Mouse (Mus musculus): ENCODE results near the gene Adam33. TPM values are rescaled to one million over a fixed set of nuclear protein-coding genes. Genes with fewer than 3 reads are reported as not detected.

Adam33 gene
- polyA plus RNA-seq, 1 experiment from 2014 or later: 5.3 TPM

GRCm38 (mm10) chr2:131090852-131091251 is 27.2 kb upstream of the Adam33 start:
- no peak overlapping the region for H3K4me3 ChIP-seq (ENCODE audit: low read length)
- no peak overlapping the region for H3K9ac ChIP-seq (ENCODE audit: low read depth, low read length)
- 83% methylated on average over 3 of the region's 3 CpGs for whole genome bisulfite sequencing
- H3K27ac ChIP-seq (ENCODE audit: low read length): no peak overlapping the region
- H3K9me3 ChIP-seq (ENCODE audit: control insufficient read depth, low read length): no peaks in the 10 kb centered on the region
- no peaks in the 10 kb centered on the region for H3K27me3 ChIP-seq (replicated peaks; ENCODE audit: control insufficient read depth, insufficient read depth, low read length)
- no peak for ATAC-seq
- peaks cover under 1% of the 10 kb centered on the region for H3K4me1 ChIP-seq (ENCODE audit: control insufficient read depth, insufficient read depth, low read length)
- no peaks in the 10 kb centered on the region for H3K36me3 ChIP-seq (ENCODE audit: control insufficient read depth, insufficient read depth, low read length)
- no peak overlapping the region for H3K4me2 ChIP-seq (ENCODE audit: low read depth, low read length)

- Histone ChIP-seq H3K4me2 (ENCODE audit: low read depth, low read length) (no peak overlapping the region), H3K36me3 (ENCODE audit: control insufficient read depth, insufficient read depth, low read length) (no peaks in the 10 kb centered on the region), H3K9me3 (ENCODE audit: control insufficient read depth, low read length) (no peaks in the 10 kb centered on the region), H3K27me3 (replicated peaks; ENCODE audit: control insufficient read depth, insufficient read depth, low read length) (no peaks in the 10 kb centered on the region), H3K4me1 (ENCODE audit: control insufficient read depth, insufficient read depth, low read length) (no peaks in the 10 kb centered on the region; the same call in 1 of the 2 replicates), H3K27ac (ENCODE audit: low read length) (no peak overlapping the region), H3K4me3 (ENCODE audit: low read length) (no peak overlapping the region), H3K9ac (ENCODE audit: low read depth, low read length) (no peak overlapping the region)
- ATAC-seq: no peak
- 82% methylated on average over 1 of the region's 1 CpGs for WGBS
These were observed 26.0 kb upstream of the Adam33 start for GRCm38 (mm10) chr2:131089634-131090033.

GRCm38 (mm10) chr2:131088581-131088980 is 25.0 kb upstream of the Adam33 start:
- Histone ChIP-seq H3K4me2 (ENCODE audit: low read depth, low read length) (no peak overlapping the region), H3K4me3 (ENCODE audit: low read length) (no peak overlapping the region), H3K36me3 (ENCODE audit: control insufficient read depth, insufficient read depth, low read length) (no peaks in the 10 kb centered on the region), H3K27me3 (replicated peaks; ENCODE audit: control insufficient read depth, insufficient read depth, low read length) (no peaks in the 10 kb centered on the region), H3K4me1 (ENCODE audit: control insufficient read depth, insufficient read depth, low read length) (no peaks in the 10 kb centered on the region; the same call in 1 of the 2 replicates), H3K9ac (ENCODE audit: low read depth, low read length) (no peak overlapping the region), H3K9me3 (ENCODE audit: control insufficient read depth, low read length) (no peaks in the 10 kb centered on the region), H3K27ac (ENCODE audit: low read length) (no peak overlapping the region)
- WGBS: 67% methylated on average over 4 of the region's 4 CpGs
- ATAC-seq: no peak

- no peaks in the 10 kb centered on the region for H3K36me3 ChIP-seq (ENCODE audit: control insufficient read depth, insufficient read depth, low read length)
- no peak within 1 kb of the TSS for H3K27ac ChIP-seq (ENCODE audit: low read length)
- no peak within 1 kb of the TSS for H3K4me2 ChIP-seq (ENCODE audit: low read depth, low read length)
- no peaks in the 10 kb centered on the region for H3K27me3 ChIP-seq (replicated peaks; ENCODE audit: control insufficient read depth, insufficient read depth, low read length)
- no peak for ATAC-seq
- H3K9ac ChIP-seq (ENCODE audit: low read depth, low read length): no peak within 1 kb of the TSS
- no peak within 1 kb of the TSS for H3K4me3 ChIP-seq (ENCODE audit: low read length)
- H3K9me3 ChIP-seq (ENCODE audit: control insufficient read depth, low read length): no peaks in the 10 kb centered on the region
- H3K4me1 ChIP-seq (ENCODE audit: control insufficient read depth, insufficient read depth, low read length): no peaks in the 10 kb centered on the region; the same call in 1 of the 2 replicates
- WGBS: 86% methylated on average over 11 of the region's 11 CpGs
These were observed 23.2 kb upstream of the Adam33 start, which contains the start of gene Siglec1 for GRCm38 (mm10) chr2:131086667-131087390. Siglec1 (minus strand) TSS chr2:131086765.

- no peak for ATAC-seq
- WGBS: 87% methylated on average over 4 of the region's 4 CpGs
- no peak overlapping the region for H3K27ac ChIP-seq (ENCODE audit: low read length)
These were observed 20.6 kb upstream of the Adam33 start for GRCm38 (mm10) chr2:131084206-131084605.

GRCm38 (mm10) chr2:131080507-131080906 is 16.9 kb upstream of the Adam33 start:
- H3K9ac ChIP-seq (ENCODE audit: low read depth, low read length): no peak overlapping the region
- H3K4me3 ChIP-seq (ENCODE audit: low read length): no peak overlapping the region
- H3K27ac ChIP-seq (ENCODE audit: low read length): no peak overlapping the region
- no peak for ATAC-seq
- H3K4me2 ChIP-seq (ENCODE audit: low read depth, low read length): no peak overlapping the region
- H3K4me1 ChIP-seq (ENCODE audit: control insufficient read depth, insufficient read depth, low read length): no peaks in the 10 kb centered on the region
- WGBS: 71% methylated on average over 5 of the region's 5 CpGs
- H3K36me3 ChIP-seq (ENCODE audit: control insufficient read depth, insufficient read depth, low read length): no peaks in the 10 kb centered on the region
- H3K9me3 ChIP-seq (ENCODE audit: control insufficient read depth, low read length): no peaks in the 10 kb centered on the region
- 0 out of 2 replicates have a peak, but pooled peaks cover 2% of the 10 kb centered on the region for H3K27me3 ChIP-seq (replicated peaks; ENCODE audit: control insufficient read depth, insufficient read depth, low read length)

More at GRCm38 (mm10) chr2:131084206-131084605, 20.6 kb upstream of the Adam33 start:
- H3K4me3 ChIP-seq (ENCODE audit: low read length): no peak overlapping the region
- no peak overlapping the region for H3K4me2 ChIP-seq (ENCODE audit: low read depth, low read length)
- no peaks in the 10 kb centered on the region for H3K27me3 ChIP-seq (replicated peaks; ENCODE audit: control insufficient read depth, insufficient read depth, low read length)
- no peaks in the 10 kb centered on the region for H3K9me3 ChIP-seq (ENCODE audit: control insufficient read depth, low read length)
- no peaks in the 10 kb centered on the region; the same call in 1 of the 2 replicates for H3K4me1 ChIP-seq (ENCODE audit: control insufficient read depth, insufficient read depth, low read length)
- no peak overlapping the region for H3K9ac ChIP-seq (ENCODE audit: low read depth, low read length)
- H3K36me3 ChIP-seq (ENCODE audit: control insufficient read depth, insufficient read depth, low read length): no peaks in the 10 kb centered on the region

GRCm38 (mm10) chr2:131072536-131072935 is 8.9 kb upstream of the Adam33 start:
- H3K27ac ChIP-seq (ENCODE audit: low read length): no peak overlapping the region
- H3K9ac ChIP-seq (ENCODE audit: low read depth, low read length): no peak overlapping the region
- H3K4me1 ChIP-seq (ENCODE audit: control insufficient read depth, insufficient read depth, low read length): 0 out of 2 replicates have a peak, but pooled peaks cover 2% of the 10 kb centered on the region
- H3K36me3 ChIP-seq (ENCODE audit: control insufficient read depth, insufficient read depth, low read length): no peaks in the 10 kb centered on the region
- no peaks in the 10 kb centered on the region for H3K27me3 ChIP-seq (replicated peaks; ENCODE audit: control insufficient read depth, insufficient read depth, low read length)
- no peak overlapping the region for H3K4me3 ChIP-seq (ENCODE audit: low read length)
- H3K4me2 ChIP-seq (ENCODE audit: low read depth, low read length): no peak overlapping the region
- 87% methylated on average over 10 of the region's 10 CpGs for WGBS
- H3K9me3 ChIP-seq (ENCODE audit: control insufficient read depth, low read length): no peaks in the 10 kb centered on the region
- ATAC-seq: no peak

- Histone ChIP-seq H3K27me3 (replicated peaks; ENCODE audit: control insufficient read depth, insufficient read depth, low read length) (peaks cover 8% of the 10 kb centered on the region; the same call in 1 of the 2 replicates), H3K27ac (ENCODE audit: low read length) (no peak overlapping the region), H3K4me2 (ENCODE audit: low read depth, low read length) (no peak overlapping the region), H3K9me3 (ENCODE audit: control insufficient read depth, low read length) (no peaks in the 10 kb centered on the region), H3K4me1 (ENCODE audit: control insufficient read depth, insufficient read depth, low read length) (peaks cover 8% of the 10 kb centered on the region; the same call in 1 of the 2 replicates), H3K9ac (ENCODE audit: low read depth, low read length) (no peak overlapping the region), H3K36me3 (ENCODE audit: control insufficient read depth, insufficient read depth, low read length) (no peaks in the 10 kb centered on the region), H3K4me3 (ENCODE audit: low read length) (no peak overlapping the region)
- ATAC-seq: peak; percentile 58; the same call in 1 of the 2 replicates
- WGBS: 45% methylated on average over 6 of the region's 6 CpGs
These were observed 3.9 kb upstream of the Adam33 start for GRCm38 (mm10) chr2:131067481-131067880.

- Histone ChIP-seq H3K36me3 (ENCODE audit: control insufficient read depth, insufficient read depth, low read length) (no peaks in the 10 kb centered on the region), H3K4me1 (ENCODE audit: control insufficient read depth, insufficient read depth, low read length) (peaks cover 8% of the 10 kb centered on the region; the same call in 1 of the 2 replicates), H3K4me2 (ENCODE audit: low read depth, low read length) (no peak overlapping the region), H3K27ac (ENCODE audit: low read length) (no peak overlapping the region), H3K9ac (ENCODE audit: low read depth, low read length) (no peak overlapping the region), H3K27me3 (replicated peaks; ENCODE audit: control insufficient read depth, insufficient read depth, low read length) (peaks cover 8% of the 10 kb centered on the region; the same call in 1 of the 2 replicates), H3K4me3 (ENCODE audit: low read length) (no peak overlapping the region), H3K9me3 (ENCODE audit: control insufficient read depth, low read length) (no peaks in the 10 kb centered on the region)
- no peak for ATAC-seq
- WGBS: 62% methylated on average over 9 of the region's 9 CpGs
These were observed 2.7 kb upstream of the Adam33 start for GRCm38 (mm10) chr2:131066342-131066741.

Data from intestine, embryonic 16.5 days (tissue).